Mouse (Mus musculus) liver, adult 2 months (tissue): ENCODE measurements around the gene Fgfr3.

Experiments used
- CTCF ChIP-seq: fragments of 200-500 bp; IDR thresholded peaks from 2 replicates; pipeline ENCODE4 v1.5.1; 2011; ENCODE audit warnings: low read depth, low read length, control low read depth
- POLR2A ChIP-seq: fragments of 200-500 bp; IDR thresholded peaks from 2 replicates; pipeline ENCODE4 v1.6.1; 2011; ENCODE audit warnings: low read length, control low read depth; ENCODE audit not compliant: insufficient read depth; ENCODE audit errors: extremely low read depth

GRCm38 (mm10) chr5:33733837-33734236 lies 12.4 kb downstream of the Fgfr3 start:
- no peak for TF ChIP-seq CTCF
- TF ChIP-seq POLR2A, result no peak
